Mouse (Mus musculus) urinary bladder, adult 2 months (tissue): ENCODE measurements around the gene Otog. TPM values are rescaled to one million over a fixed set of nuclear protein-coding genes. Genes with fewer than 3 reads are reported as not detected.

Experiments
- DNase-seq: peaks from one replicate; pipeline ENCODE4 v3.0.0; 2022; ENCODE audit warnings: low spot score
- polyA plus RNA-seq: library from polyadenylated mRNA; depleted of rRNA; stranded (reverse); fragments of >200 nt; gene quantifications from 2 replicates; pipeline ENCODE4 v1.2.3, GENCODE M21; 2012; rRNA removed

Otog gene
- polyA plus RNA-seq = not detected in 2 replicates

DNA sequence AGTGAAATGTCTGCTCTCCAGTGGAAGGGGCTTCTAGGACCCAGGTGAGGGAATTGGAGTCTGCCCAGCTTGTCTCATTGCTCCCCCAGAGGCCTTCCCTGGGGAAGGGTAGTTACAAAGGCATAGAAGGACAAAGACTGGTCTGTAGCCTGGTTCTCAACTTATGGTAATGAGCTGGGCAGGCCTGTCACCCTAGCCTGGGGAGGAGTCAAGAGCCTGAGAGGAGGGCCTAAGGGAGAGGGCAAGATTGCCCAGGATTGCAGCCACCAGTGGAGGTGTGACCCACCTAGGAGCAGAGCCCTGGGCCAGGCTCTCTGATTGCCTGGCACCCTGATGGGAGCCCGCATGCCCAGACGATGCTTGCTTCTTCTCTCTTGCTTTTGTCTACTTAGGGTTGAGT is at the start of gene Otog:
Gene Otog, plus strand, starts transcription at position 292 of the 400 bp plus-strand sequence.
- no peak for DNase-seq

DNA sequence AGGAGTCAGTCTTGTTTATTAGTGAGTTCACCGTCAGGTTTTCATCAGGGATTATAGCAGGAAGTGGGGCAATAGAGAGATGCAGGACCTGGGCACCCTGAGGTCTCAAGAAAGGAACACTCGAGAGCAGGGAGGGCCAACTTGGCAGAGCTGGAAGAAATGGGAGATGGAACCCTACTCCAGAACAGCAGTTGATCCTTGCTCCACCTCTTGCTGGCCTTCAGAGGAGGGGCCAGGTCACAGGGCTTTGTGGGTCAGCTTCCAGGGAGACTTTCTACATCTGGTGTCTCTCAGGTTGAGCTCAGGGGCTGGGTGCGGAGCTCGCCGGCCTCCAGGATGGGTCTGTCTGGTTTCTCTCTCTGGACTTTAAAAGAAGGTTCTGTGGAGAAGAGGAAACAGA is 45.4 kb upstream of the Otog start:
- DNase-seq = no peak

DNA sequence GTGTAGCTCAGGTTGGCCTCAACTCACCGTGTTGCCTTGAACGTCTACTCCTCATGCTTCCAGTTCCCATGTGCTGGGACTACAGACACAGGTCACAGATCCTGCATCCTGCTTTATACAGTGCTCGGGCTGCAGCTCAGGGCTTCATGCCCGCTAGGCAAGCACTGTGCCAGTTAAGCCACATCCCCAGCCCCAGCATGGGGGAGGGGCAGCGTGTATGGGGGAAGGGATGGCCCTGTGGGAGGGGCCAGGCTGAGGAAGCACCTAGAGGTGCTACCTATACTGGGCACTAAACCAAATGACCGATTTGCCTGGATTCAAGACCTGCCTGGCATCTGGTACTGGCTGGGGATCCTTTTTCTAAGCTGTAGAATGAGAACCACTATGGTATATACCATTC is 40.8 kb upstream of the Otog start:
- no peak for DNase-seq

DNA sequence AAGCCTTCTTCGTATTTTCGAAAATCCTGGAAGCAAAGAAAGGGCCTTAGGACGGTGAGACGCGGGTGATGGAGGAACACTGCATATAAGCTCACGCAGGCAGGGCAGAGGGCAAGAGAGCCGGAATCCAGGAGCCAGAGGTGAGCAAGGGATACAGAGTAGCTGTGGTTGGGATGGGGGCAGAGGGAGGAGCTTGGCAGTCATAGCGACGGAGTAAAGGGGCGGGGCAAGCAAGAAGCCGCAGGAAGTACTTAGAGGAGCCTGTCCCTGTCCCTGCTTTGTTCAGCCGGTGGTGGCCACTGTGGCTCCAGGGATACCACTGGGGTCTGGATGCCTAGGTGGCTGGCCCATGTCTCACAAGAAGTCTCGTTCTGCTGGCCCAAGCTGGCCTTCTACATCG is 39.1 kb upstream of the Otog start:
- no peak for DNase-seq

DNA sequence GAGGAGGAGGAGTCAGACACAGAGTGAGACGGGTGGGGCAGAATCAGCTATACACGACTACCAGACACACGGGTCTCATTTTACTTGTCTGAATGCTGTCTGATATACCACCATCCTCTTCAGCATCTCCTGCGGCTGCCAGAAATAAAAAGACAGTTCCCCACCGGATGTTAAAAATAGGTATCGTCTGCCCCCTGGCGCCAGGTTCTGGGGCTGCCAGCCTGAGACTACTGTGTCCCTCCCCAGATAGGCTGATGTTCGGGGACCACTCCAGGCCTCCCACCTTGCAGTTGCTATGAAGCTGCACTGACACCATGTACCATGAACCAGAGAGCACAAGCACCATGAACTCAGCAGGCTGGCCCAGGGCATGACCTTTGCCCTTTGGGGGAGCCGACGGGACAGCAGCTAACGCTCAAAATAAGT is 36.7 kb upstream of the Otog start:
- no peak for DNase-seq

DNA sequence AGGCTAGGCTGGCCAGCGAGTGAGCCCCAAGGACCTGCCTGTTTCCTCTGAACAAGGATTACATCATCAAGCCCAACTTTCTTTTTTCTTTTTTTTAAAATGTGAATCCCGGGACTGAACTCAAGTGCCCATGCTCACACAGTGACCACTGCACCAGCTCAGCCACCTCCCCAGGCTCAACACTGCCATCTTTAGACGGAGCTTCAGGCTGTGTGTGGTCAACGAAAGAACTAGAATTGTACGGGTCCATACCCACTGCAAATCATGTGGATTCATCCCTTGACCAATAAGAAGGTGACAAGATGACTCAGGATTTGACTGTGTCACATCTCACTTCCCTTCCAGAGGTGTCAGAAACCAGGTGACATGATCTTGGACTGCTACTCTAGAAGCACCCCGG is 36.0 kb upstream of the Otog start:
- no peak for DNase-seq

DNA sequence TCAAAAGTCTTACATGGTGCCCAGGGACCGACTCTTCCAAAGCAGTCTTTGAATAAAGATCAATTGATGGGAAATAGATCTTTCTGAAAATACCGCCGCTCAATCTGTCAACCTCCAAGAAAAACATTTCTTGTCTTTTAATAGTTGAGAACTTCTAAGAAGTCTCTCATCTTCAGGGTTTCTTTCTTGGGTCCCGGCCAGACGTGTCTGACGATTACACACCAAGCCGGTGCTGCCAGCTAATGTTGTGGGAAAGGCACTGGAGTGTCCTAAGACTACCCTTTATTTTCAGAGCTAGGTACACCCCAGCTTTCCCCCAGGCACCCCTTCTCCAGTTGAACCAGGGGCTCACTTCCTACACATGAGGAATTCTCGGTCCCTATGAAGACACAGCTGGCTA is 32.7 kb upstream of the Otog start:
- DNase-seq = no peak

DNA sequence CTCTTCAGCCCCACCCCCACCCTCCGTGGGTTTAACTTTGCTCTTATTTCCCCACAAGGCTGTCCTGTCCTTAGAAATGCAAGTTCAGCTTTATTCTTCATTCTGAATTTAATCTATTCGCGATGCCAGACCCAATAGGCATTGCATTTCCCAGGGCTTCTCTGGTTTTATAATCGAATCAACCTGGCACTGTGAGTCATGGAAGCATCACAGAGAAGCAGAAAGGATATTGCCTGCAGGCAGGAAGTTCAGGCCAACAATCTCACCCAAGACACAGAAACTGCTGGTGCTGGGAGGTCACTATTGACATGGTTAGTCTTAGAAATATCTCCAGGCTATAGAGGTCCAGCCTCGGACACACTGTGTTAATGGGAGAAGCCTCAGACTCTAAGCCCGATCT is 30.5 kb upstream of the Otog start:
- no peak for DNase-seq

DNA sequence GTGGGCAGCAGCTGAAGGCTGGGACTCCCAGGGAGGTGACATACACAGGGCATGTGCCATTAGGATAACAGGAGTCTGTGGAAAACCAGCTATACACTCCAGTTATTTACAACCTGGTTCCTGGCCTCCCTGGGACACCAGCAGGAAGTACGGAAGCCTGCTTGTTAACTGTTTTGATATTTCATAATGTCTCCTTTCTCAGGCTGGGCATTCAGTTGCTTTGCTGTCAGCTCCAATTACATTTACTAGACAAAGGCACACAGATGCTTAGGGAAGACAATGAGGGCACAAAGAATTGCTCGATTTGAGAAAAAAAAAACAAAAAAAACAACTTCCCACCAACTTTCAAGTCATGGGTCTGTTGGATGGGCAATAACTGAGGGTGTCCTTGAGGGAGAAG is 24.3 kb upstream of the Otog start:
- no peak for DNase-seq

DNA sequence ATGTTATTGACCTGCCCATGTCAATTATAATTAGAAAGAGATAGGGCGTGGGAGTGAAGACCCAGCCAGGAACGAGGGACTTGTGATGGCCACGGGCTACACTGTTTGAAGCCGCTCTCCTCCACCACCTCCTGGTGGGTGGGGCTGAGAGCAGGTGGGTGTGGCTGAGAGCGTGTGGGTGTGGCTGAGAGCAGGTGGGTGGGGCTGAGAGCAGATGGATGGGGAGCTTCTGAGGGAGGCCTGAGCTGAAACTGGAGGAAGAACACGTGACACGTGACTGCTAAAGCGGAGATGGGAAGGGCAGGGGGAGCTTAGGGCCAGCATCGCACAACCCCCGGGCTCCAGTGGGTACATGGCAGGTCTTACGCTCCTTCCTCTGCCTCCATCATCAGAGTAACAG is 22.4 kb upstream of the Otog start:
- no peak for DNase-seq

DNA sequence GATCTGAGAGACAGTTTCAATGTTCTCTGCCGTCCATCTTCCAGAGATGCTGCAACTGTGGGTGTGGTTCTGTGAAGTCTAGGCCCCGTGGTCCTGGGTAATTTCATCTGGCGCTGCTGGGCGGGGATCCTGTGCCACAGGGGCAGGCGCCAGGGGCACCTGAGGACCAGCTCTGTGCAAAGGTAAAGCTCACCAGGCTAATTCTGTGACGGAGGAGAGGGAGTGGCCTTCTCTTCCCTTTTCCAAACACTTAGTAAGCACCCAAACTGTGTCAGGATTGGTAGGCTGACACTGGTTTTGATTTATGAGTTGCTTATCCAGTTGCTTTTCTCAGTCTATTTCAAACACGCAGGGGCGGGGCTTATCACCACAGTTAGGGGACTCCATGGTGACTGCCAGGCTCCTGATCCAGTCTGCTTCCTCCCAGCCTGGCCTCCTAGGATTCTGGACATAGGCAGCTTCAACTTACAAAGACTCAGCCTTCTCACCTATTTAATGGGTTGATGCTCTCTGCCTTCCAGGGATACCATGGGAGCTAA is 20.1 kb upstream of the Otog start:
- DNase-seq = no peak

DNA sequence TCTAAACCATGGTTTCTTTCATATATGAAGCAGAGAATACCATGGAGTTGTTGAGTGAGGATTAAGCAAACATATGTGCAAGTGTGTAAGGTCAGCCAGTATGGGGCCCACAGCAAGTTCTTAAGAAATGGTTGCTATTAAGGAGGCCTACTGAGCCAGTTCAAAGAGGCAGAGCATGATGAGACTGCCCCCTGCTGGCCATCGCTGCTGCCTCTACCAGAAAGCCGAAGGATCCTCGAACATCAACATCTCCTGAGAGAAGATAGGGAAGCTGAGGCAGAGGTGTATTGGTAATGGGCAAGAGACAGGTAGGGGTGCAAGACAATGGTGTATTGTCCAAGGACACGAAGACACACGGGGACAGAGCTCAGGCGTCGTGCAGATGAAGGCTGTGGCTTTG is 14.5 kb upstream of the Otog start:
- peak; percentile 29 for DNase-seq

DNA sequence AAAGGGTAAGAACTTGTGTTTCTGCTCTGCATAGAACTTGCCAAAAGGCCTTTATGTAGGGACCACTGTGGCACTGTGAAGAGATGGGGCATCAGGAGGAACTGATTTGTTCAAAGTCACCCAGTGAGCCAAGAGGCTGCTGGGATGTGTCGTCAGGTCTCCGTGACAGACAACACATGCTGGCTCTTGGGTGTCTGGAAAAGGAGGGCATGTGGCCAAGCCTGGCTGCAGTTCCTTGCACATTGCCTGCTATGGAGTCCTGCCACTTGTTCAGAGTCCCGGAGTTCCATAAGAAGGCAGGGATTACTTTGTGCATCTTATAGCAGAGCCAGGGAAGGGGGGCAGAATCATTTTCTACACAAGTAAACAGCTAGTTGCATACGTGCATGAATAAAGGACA is 13.9 kb upstream of the Otog start:
- no peak for DNase-seq

DNA sequence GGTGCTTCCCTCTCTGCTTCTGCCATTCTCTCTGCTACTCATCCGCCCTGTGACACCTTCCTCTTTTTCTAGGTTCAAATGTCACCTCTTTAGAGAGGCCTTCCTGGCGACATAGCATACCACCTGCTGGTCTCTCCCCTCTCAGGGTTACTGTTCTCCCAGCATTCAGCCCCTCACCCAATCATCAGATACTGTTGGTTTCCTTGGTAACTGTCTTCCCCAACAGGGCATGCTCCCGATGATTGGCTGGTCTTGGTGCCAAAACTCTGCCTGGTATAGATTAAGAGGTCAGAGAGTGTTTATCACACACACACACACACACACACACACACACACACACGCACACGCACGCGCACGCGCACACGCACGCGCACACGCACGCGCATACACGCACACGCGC is 4.8 kb upstream of the Otog start:
- DNase-seq = no peak

DNA sequence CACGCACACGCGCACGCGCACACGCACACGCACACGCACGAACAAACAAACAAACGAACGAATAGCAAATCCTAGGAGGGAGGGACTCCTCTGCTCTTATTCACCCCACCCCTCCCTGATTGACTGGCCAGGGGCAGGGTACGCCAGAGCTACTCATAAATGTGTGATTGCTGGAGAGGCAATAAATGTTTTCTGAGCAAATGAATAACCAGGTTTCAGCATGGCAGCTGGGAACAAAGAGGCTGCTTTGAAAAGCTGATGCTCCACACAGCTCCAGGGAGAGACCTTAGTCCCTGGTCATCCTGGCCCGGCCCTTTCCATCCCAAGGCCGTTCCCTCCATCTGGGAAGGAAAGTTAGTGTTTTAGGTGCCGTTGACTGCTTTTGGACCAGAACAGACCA is 4.4 kb upstream of the Otog start:
- no peak for DNase-seq

DNA sequence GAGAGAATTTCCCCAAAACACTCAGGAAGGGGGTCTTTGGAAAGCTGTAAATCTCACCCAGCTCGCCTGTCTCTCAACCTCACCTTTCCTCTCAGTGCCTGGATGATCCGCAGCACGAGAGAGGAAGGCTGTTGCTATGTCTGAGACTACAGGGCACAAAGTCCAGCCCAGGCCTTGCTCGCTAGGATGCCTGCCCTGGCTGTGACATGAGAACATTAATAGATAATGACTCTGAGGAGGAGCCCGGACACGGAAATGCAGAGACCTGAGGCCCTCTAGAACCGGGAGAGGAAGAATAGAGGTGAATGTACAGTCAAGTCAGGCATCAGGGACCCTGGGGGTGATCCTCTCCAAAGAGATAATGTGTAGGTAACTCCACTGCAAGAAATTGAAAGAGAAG is 3.6 kb upstream of the Otog start:
- no peak for DNase-seq

DNA sequence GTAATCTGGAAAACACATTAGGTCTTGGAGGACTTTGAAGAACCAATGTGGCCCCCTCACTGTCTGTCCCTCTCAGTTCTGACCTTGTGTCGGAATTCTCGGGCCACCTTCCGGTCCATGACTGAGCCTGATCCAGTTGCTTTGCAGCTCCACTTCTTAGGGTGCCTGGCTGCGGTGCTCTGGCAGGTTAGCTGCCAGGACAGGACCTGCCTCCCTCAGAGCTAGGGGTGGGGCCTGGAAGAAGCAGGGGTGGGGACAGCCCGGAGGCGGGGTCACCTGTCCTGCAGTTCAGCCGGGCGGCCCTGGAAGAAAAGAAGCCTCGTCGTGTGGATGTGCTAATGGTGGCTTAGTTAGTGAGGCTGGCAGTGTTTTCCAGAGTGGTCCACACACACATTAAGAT is 2.4 kb upstream of the Otog start, which contains the start of gene Ush1c:
Gene Ush1c, minus strand, starts transcription at position 158 of the 400 bp plus-strand sequence.
- no peak for DNase-seq

DNA sequence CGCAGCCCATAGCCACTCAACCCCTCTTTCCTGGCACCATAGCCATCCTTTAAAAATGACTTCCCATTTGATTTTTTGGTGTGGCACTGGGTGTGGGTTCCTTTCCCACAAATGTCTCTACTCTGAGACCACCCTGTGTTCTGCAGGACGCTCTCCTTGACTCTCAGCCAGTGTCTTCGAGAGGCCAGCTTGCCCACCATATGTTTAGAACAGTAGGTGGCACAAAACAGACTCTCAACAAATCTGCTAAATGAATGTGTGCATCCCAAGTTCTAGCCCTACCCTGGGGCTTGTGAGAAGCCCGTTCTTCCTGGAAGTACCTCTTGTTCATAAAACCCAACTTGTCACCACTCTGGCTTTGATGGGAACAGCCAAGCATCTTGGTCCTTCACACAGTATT is 696 bp upstream of the Otog start:
- DNase-seq = no peak

DNA sequence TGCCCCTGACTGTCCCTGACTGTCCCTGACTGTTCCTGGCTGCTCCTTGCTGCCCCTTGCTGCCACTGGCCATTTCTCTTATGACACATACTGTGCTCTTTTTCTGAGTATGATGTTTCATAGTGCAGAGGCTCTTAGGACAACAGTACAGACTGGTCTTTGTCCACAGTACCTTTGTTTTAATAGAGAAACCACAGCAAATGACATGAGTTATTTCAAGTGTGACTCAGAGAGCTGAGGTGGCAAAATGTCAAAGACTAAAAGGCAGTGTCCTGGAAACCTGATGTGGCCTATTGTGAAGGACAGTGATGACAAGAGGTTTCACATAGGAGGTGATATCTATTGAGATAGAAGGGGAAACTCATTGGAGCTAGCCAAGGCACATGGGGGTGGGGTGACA is 6.1 kb downstream of the Otog start:
- DNase-seq = no peak

DNA sequence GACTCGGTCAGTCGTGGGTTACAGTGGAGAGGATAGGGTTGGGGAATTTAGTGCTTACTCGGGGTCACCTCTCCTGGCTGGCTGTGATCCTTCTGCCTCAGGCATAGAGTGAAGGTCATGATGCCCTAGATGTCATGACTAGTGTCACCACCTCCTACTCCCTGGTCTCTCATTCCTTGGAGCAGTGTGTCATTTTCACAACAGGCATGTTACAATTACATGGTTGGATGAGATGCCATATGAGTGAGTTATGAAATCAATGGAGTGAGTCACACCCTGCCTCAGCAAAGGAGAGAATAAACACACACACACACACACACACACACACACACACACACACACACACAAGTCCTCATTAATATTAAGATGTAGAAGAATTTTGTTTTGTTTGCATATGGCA is 6.8 kb downstream of the Otog start:
- no peak for DNase-seq

DNA sequence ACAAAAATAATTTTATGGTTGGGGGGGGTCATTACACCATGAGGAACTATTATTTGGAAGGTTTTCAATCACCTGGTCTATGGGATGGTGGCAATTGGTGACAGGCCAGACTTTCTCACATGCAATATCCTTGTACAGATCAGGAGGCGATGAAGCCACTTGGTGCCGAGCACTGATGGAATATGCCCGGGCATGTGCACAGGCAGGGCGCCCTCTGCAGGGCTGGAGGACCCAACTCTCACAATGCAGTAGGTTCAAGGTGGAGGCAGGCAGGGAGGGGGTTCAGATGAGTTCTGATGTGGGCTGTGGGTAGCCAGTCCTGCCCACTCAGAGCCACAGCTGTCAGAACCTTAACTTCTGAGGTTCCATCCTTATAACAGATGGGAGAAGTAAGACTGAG is 11.1 kb downstream of the Otog start:
- DNase-seq = no peak

DNA sequence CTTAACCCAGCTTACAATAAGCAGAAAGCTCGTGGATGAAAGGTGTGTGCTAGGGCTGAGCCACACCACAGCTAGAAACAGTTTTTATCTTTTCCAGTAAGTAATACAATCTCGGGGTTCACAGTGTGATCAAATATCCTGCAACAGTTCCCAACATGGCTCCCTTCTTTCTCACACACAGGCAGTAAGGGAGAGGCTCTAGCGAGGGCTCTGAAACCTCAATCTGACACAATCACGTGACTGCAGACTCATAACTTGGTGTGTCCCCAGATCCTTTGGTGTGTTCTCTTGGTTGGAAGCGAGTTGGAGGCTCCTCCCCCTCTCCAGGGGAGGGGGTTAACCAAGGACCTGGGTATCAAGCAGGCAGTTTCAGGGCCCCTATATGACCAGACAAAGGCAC is 35.4 kb downstream of the Otog start:
- DNase-seq = no peak

DNA sequence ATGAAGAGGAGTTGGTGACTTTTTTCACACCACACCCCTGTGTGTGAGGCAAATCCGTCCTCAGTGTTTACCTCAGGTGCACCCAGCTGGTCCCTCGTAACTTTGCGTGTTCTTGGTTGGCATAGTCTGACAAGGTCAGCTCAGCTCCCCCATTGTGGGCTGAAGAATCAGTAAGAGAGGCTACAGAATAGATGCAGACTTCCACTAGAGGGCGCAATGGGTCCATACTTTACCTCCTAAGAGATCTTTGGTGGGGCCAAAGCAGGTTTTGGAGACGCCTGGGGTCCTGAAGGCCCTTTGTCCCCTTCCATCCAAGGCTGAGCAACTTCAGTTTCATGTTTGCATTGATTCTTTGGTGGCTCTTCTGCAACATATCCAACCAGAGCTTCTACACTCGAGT is 39.2 kb downstream of the Otog start:
- DNase-seq = no peak

DNA sequence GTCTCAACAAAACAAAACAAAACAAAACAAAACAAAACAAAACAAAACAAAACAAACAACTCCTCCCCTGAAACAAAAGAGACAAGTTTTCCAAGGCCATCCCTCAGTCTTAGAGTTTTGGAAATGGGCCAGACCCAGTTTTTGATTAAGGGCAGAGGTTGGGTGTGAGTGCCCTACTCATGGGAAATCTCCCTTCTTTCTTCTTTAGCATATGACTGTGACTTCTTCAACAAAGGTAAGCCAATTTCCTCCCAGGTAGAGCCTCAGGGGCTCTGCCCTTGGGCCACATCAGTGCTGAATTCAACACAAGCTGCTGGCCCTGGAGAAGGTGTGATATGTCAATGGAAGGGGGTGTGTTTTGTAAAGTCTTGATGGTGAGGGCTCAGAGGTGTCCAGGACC is 40.1 kb downstream of the Otog start:
- DNase-seq = no peak

DNA sequence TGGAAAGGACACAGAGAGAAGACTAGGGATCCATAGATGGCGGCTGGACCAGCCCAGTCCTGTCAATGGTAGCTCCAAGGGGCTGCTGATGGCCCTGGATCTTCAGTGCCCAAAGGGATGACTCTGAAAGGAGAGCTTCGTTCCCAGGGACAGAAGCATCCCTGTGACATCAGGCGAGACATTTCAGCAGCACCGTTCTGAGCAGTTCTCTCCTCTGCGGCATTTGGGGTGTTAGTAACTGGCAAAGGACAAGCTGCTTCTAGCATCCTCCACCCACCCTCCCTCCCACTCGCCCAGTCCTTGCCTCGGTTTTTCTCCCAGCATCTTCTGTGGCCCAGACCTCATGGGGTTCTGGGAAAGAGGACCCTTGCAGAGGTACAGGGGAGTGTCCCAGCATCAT is 41.5 kb downstream of the Otog start:
- DNase-seq = no peak
